Mouse (Mus musculus) bone marrow macrophage, adult 2 months (primary cell): ENCODE data around the gene Mbd6.
"Not testable (repeated sequence)": the region's sequence is repeated elsewhere in the genome, so short reads cannot be mapped to it uniquely, and the experiment has no call there.

Experiments used
- CTCF ChIP-seq: IDR thresholded peaks from 2 replicates; pipeline ENCODE4 v1.5.1; 2012; ENCODE audit warnings: low read depth, mild to moderate bottlenecking, low read length, moderate library complexity
- POLR2A ChIP-seq: IDR thresholded peaks from 2 replicates; pipeline ENCODE4 v1.6.1; 2012; ENCODE audit warnings: mild to moderate bottlenecking, low read depth, low read length, borderline replicate concordance

DNA sequence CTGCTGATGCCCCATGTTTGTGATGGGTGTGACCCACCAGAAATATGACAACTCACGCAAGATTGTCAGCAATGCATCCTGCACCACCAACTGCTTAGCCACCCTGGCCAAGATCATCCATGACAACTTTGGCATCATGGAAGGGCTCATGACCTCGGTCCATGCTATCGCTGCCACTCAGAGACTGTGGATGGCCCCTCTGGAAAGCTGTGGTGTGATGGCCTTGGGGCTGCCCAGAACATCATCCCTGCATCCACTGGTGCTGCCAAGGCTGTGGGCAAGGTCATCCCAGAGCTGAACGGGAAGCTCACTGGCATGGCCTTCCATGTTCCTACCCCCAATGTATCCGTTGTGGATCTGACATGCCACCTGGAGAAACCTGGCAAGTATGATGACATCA lies 24.7 kb upstream of the Mbd6 start:
- not testable (repeated sequence) for TF ChIP-seq POLR2A, CTCF
